Mouse (Mus musculus) hindbrain, embryonic 12.5 days (tissue): ENCODE results near the gene Gpr146. TPM values are rescaled to one million over a fixed set of nuclear protein-coding genes. Genes with fewer than 3 reads are reported as not detected.

Experiments used
- ATAC-seq: fragments of 200-750 bp; cut with Nextera tagmentation; 2 replicates; pipeline ENCODE4 v1.8.0; 2017; ENCODE audit warnings: moderate TSS enrichment; ENCODE audit not compliant: low FRiP score
- H3K27ac ChIP-seq: fragments of 300-500 bp; sonication (generic); 2 replicates; pipeline ENCODE4 v1.5.1; 2016; ENCODE audit warnings: mild to moderate bottlenecking
- H3K27me3 ChIP-seq: fragments of 300-500 bp; sonication (generic); 2 replicates; pipeline ENCODE4 v1.6.1; 2016; ENCODE audit warnings: mild to moderate bottlenecking
- H3K36me3 ChIP-seq: fragments of 300-500 bp; sonication (generic); 2 replicates; pipeline ENCODE4 v1.6.1; 2016; ENCODE audit warnings: mild to moderate bottlenecking
- H3K4me1 ChIP-seq: fragments of 300-500 bp; sonication (generic); 2 replicates; pipeline ENCODE4 v1.6.1; 2016
- H3K4me2 ChIP-seq: fragments of 300-500 bp; sonication (generic); replicated peaks from 2 replicates; pipeline ENCODE4 v1.6.1; 2016; ENCODE audit warnings: mild to moderate bottlenecking
- H3K4me3 ChIP-seq: fragments of 300-500 bp; sonication (generic); 2 replicates; pipeline ENCODE4 v1.5.1; 2016; ENCODE audit warnings: mild to moderate bottlenecking
- H3K9ac ChIP-seq: fragments of 300-500 bp; sonication (generic); 2 replicates; pipeline ENCODE4 v1.6.1; 2016; ENCODE audit warnings: mild to moderate bottlenecking, moderate library complexity
- H3K9me3 ChIP-seq: fragments of 300-500 bp; sonication (generic); replicated peaks from 2 replicates; pipeline ENCODE4 v1.6.1; 2016; ENCODE audit warnings: mild to moderate bottlenecking
- WGBS: fragments of 180-500 bp; shearing (Covaris S2); methylation state at CpG from one replicate; pipeline ENCODE4 v1.1.7; 2016; 5-methylcytosine and 5-hydroxymethylcytosine counted together
- polyA plus RNA-seq: library from polyadenylated mRNA; unstranded; fragments of >200 nt; fragmentation: Nextera tagmentation; extraction: Ambion mirVana; gene quantifications from 2 replicates; pipeline ENCODE4 v1.2.1, GENCODE M21; 2016

Gpr146 gene
- polyA plus RNA-seq, 1 experiment from 2014 or later: 2.4 TPM

GRCm38 (mm10) chr5:139344687-139345363 lies 32.7 kb upstream of the Gpr146 start:
- Histone ChIP-seq H3K4me2 (peak overlapping the region; percentile 94), H3K27ac (peak overlapping the region; percentile 81), H3K4me1 (peaks cover 11% of the 10 kb centered on the region), H3K36me3 (peaks cover 28% of the 10 kb centered on the region), H3K27me3 (no peaks in the 10 kb centered on the region; the same call in 1 of the 2 replicates), H3K4me3 (peak overlapping the region; percentile 81), H3K9ac (peak overlapping the region; percentile 92), H3K9me3 (no peaks in the 10 kb centered on the region)
- peak; percentile 88 for ATAC-seq
- under 1% methylated on average over 33 of the region's 33 CpGs for WGBS

- Histone ChIP-seq H3K27me3 (no peaks in the 10 kb centered on the region; the same call in 1 of the 2 replicates), H3K4me3 (peak overlapping the region; percentile 81), H3K4me2 (peak overlapping the region; percentile 94), H3K9me3 (no peaks in the 10 kb centered on the region), H3K4me1 (peaks cover 11% of the 10 kb centered on the region), H3K9ac (peak overlapping the region; percentile 55), H3K36me3 (peaks cover 23% of the 10 kb centered on the region), H3K27ac (peak overlapping the region; percentile 41; the same call in 1 of the 2 replicates)
- ATAC-seq: peak; percentile 33; the same call in 1 of the 2 replicates
- 15% methylated on average over 5 of the region's 5 CpGs for WGBS
These were observed 32.2 kb upstream of the Gpr146 start for GRCm38 (mm10) chr5:139345364-139345714.

GRCm38 (mm10) chr5:139347225-139347624 lies 30.3 kb upstream of the Gpr146 start:
- Histone ChIP-seq H3K27ac (no peak overlapping the region), H3K4me2 (no peak overlapping the region), H3K4me1 (peaks cover 17% of the 10 kb centered on the region), H3K9ac (no peak overlapping the region), H3K4me3 (no peak overlapping the region), H3K36me3 (peaks cover 6% of the 10 kb centered on the region), H3K27me3 (peaks cover 10% of the 10 kb centered on the region; the same call in 1 of the 2 replicates), H3K9me3 (no peaks in the 10 kb centered on the region)
- WGBS: 47% methylated on average over 1 of the region's 1 CpGs
- ATAC-seq: no peak

- no peak overlapping the region for H3K4me3 ChIP-seq
- H3K4me1 ChIP-seq: peaks cover 6% of the 10 kb centered on the region
- H3K9me3 ChIP-seq: no peaks in the 10 kb centered on the region
- ATAC-seq: no peak
- H3K27ac ChIP-seq: no peak overlapping the region
- H3K27me3 ChIP-seq: peaks cover 13% of the 10 kb centered on the region; the same call in 1 of the 2 replicates
- no peak overlapping the region for H3K4me2 ChIP-seq
- H3K36me3 ChIP-seq: no peaks in the 10 kb centered on the region
- no peak overlapping the region for H3K9ac ChIP-seq
- 76% methylated on average over 6 of the region's 6 CpGs for WGBS
These were observed 27.8 kb upstream of the Gpr146 start for GRCm38 (mm10) chr5:139349713-139350112.

- Histone ChIP-seq H3K4me1 (peaks cover 6% of the 10 kb centered on the region), H3K27me3 (peaks cover 13% of the 10 kb centered on the region; the same call in 1 of the 2 replicates), H3K4me3 (no peak within 1 kb of the TSS), H3K36me3 (no peaks in the 10 kb centered on the region), H3K9ac (no peak within 1 kb of the TSS; the same call in 1 of the 2 replicates), H3K27ac (no peak within 1 kb of the TSS; the same call in 1 of the 2 replicates), H3K9me3 (no peaks in the 10 kb centered on the region), H3K4me2 (no peak within 1 kb of the TSS)
- WGBS: 66% methylated on average over 5 of the region's 5 CpGs
- ATAC-seq: no peak
These were observed 26.4 kb upstream of the Gpr146 start, which contains the start of gene Cox19 for GRCm38 (mm10) chr5:139351134-139351533. Gene Cox19, minus strand, starts transcription at chr5:139351418.

GRCm38 (mm10) chr5:139351628-139352027 lies 25.9 kb upstream of the Gpr146 start:
- Histone ChIP-seq H3K9ac (no peak overlapping the region), H3K27me3 (peaks cover 13% of the 10 kb centered on the region; the same call in 1 of the 2 replicates), H3K9me3 (no peaks in the 10 kb centered on the region), H3K4me1 (peaks cover 6% of the 10 kb centered on the region), H3K4me2 (no peak overlapping the region), H3K27ac (no peak overlapping the region), H3K4me3 (no peak overlapping the region), H3K36me3 (no peaks in the 10 kb centered on the region)
- 31% methylated on average over 8 of the region's 8 CpGs for WGBS
- no peak for ATAC-seq

- Histone ChIP-seq H3K27me3 (peaks cover 13% of the 10 kb centered on the region; the same call in 1 of the 2 replicates), H3K9me3 (no peaks in the 10 kb centered on the region), H3K27ac (no peak within 1 kb of the TSS), H3K36me3 (no peaks in the 10 kb centered on the region), H3K4me2 (no peak within 1 kb of the TSS), H3K4me3 (no peak within 1 kb of the TSS), H3K4me1 (peaks cover 6% of the 10 kb centered on the region), H3K9ac (no peak within 1 kb of the TSS)
- no peak for ATAC-seq
- WGBS: 74% methylated on average over 6 of the region's 6 CpGs
These were observed 25.2 kb upstream of the Gpr146 start, which contains the start of gene Cyp2w1 for GRCm38 (mm10) chr5:139352317-139352716. Gene Cyp2w1, plus strand, starts transcription at chr5:139352617.

GRCm38 (mm10) chr5:139353496-139353895 lies 24.0 kb upstream of the Gpr146 start:
- no peak overlapping the region for H3K27ac ChIP-seq
- ATAC-seq: no peak
- no peaks in the 10 kb centered on the region for H3K9me3 ChIP-seq
- H3K9ac ChIP-seq: no peak overlapping the region
- no peak overlapping the region for H3K4me3 ChIP-seq
- H3K4me2 ChIP-seq: no peak overlapping the region
- 62% methylated on average over 10 of the region's 10 CpGs for WGBS
- no peaks in the 10 kb centered on the region for H3K36me3 ChIP-seq
- H3K4me1 ChIP-seq: peaks cover 6% of the 10 kb centered on the region
- H3K27me3 ChIP-seq: peaks cover 13% of the 10 kb centered on the region; the same call in 1 of the 2 replicates

- ATAC-seq: no peak
- Histone ChIP-seq H3K36me3 (no peaks in the 10 kb centered on the region), H3K27me3 (peaks cover 13% of the 10 kb centered on the region; the same call in 1 of the 2 replicates), H3K4me3 (no peak overlapping the region), H3K4me1 (peaks cover 6% of the 10 kb centered on the region), H3K4me2 (no peak overlapping the region), H3K9me3 (no peaks in the 10 kb centered on the region), H3K9ac (no peak overlapping the region), H3K27ac (no peak overlapping the region)
- 84% methylated on average over 11 of the region's 11 CpGs for WGBS
These were observed 23.6 kb upstream of the Gpr146 start for GRCm38 (mm10) chr5:139353946-139354345.

- Histone ChIP-seq H3K27me3 (peaks cover 13% of the 10 kb centered on the region; the same call in 1 of the 2 replicates), H3K9me3 (no peaks in the 10 kb centered on the region), H3K36me3 (no peaks in the 10 kb centered on the region), H3K4me1 (peaks cover 6% of the 10 kb centered on the region), H3K9ac (no peak overlapping the region), H3K4me3 (no peak overlapping the region), H3K4me2 (no peak overlapping the region), H3K27ac (no peak overlapping the region)
- WGBS: 38% methylated on average over 19 of the region's 19 CpGs
- 0 out of 2 replicates have a peak, but pooled peaks have one; percentile 14 for ATAC-seq
These were observed 22.2 kb upstream of the Gpr146 start for GRCm38 (mm10) chr5:139355235-139355772.

- 81% methylated on average over 2 of the region's 2 CpGs for WGBS
- Histone ChIP-seq H3K27ac (no peak overlapping the region), H3K9ac (no peak overlapping the region), H3K27me3 (no peaks in the 10 kb centered on the region), H3K4me3 (no peak overlapping the region), H3K9me3 (no peaks in the 10 kb centered on the region), H3K36me3 (no peaks in the 10 kb centered on the region), H3K4me2 (no peak overlapping the region), H3K4me1 (no peaks in the 10 kb centered on the region)
- ATAC-seq: no peak
These were observed 18.8 kb upstream of the Gpr146 start for GRCm38 (mm10) chr5:139358653-139359052.

GRCm38 (mm10) chr5:139359244-139359643 lies 18.3 kb upstream of the Gpr146 start:
- H3K9me3 ChIP-seq: no peaks in the 10 kb centered on the region
- WGBS: 94% methylated on average over 5 of the region's 5 CpGs
- no peak overlapping the region for H3K27ac ChIP-seq
- no peak for ATAC-seq
- no peak overlapping the region for H3K4me3 ChIP-seq
- H3K36me3 ChIP-seq: no peaks in the 10 kb centered on the region
- H3K4me2 ChIP-seq: no peak overlapping the region
- H3K9ac ChIP-seq: no peak overlapping the region
- H3K4me1 ChIP-seq: peaks cover under 1% of the 10 kb centered on the region
- H3K27me3 ChIP-seq: no peaks in the 10 kb centered on the region
